Mouse (Mus musculus): ENCODE measurements around the gene Birc6. TPM values are rescaled to one million over a fixed set of nuclear protein-coding genes. Genes with fewer than 3 reads are reported as not detected.

Birc6 gene
- total RNA-seq (2021), result 10 to 100 TPM; 53.7 to 60.7 TPM
- long read RNA-seq, experiment 1, partial matches to known transcripts, result 0 of 1 reads
- long read RNA-seq, experiment 1, other reads (novel, unspliced or antisense), result 1 of 1 reads
- long read RNA-seq, experiment 2, partial matches to known transcripts, result 0 of 1 reads
- long read RNA-seq, experiment 2, other reads (novel, unspliced or antisense), result 1 of 1 reads

DNA sequence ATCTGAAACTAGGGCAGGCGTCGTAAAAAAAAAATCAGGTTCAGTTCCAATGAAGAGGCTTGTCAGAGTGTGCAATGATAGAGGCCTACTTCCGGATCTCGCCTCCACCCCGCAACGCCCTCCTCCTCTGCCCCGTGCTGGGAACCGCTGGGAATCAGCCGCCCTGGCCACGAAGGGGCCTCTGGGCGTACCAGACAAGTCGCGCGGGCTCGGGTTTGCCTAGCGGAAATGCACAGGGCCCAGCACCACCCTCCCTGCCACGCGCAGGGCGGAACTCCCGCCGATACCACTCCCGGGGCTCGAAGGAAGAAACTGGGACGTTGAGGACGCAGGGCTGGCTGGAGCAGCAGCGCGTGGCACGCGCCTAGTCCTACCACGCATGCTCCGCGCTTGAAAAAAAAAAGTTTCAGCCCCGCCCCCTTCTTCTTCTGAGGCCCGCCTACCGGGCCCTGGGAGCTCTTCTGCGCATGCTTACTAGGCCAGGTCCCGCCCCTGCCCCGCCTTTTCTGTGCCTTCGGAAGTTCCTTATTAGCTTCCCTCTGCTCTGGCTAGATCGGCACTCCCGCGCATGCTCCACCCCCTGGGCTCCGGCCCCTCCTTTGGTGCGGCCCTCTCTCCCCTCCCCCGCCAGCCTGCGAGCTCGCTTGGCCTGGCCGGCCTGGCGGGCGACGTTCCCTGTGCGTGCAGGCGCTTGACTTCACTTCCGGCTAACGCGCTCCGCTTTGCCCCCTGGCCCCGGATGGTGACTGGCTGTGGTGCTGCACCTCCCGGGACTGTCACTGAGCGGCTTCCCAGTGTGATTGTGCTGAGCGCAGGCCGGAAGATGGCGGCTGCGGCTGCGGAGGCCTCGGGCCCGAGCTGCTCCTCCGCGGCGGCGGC is at the start of gene Birc6:
Gene Birc6 (plus strand): TSS at position 567 of the 879 bp plus-strand sequence.
- intact Hi-C loops (cut with DNase I; ENCODE audit: low total_unique reads), result no loop called here
- DNase-seq, result peak; percentile 100

DNA sequence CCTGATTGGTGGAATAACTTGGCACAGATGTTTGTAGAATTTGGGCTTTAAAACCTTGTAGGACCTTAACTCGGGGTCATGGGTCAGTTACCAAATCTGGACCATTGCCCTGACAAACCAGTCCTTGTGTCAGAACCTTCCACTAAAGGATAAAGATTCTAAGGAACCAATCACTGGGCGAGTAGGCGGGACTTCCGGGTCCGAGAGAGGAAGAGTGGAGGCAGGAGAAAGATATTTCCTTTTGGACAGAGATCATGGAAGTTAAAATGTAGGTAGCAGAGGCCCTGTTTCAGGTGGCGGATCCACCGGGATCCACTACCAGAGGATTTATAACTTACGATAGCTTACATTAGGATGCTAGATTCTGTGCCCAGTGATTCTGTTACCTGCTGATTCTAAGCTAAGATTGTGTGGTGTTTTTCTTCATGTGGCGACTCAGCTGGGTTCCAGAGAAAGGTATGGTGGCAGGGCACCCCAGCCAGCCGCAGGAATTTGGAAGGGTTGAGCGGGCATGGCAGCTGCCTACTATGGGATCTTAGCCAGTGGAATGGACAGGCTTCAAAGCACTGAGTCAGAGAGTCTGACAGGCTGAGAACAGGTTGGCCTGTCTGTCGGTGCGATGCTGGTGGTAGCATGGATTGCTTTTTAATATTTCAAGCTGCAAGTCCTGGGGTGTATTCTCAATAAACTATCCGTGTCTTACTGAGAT is 47.6 kb upstream of the Birc6 start:
- intact Hi-C loops (cut with DNase I; ENCODE audit: low total_unique reads), result no loop called here
- DNase-seq, result no peak

DNA sequence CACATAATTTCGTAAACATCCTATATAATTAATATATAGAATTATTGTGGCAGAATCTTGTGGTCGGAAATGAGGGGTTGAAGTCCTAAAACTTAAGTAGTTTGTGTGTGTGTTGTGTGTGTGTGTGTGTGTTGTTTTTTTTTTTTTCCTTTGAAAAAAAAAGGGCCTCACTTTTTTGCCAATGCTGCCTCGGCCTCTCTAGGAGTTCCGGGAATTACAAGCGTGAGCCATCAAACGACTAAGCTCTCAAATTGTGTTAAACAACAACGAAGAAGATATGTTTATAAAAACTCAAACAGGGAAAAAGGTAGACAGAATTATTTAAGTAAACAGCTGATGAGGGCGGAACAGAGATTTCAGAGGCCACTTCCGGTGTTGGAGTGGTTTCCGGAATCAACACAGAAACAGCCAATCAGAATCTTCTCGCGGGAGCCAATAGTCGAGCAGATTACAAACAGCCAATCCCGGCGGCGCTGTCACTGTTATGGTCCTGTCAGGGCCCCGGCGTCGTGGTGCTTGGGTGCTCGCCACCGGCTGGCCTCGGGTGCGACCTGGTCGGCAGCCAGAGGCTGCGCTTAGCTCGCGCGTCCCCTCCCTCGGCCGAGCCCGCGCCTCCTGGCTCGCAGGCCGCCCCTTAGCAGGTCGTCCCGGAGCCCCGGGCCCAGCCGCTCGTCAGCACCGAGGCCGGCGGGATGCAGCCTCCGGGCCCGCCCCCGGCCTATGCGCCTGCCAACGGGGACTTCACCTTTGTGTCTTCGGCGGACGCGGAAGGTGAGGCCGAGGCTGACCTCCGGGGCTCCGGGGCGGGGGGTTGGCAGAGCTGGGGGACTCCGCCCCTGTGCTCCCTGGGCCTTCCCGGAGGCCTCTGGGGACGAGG is 38.8 kb upstream of the Birc6 start, which contains the start of gene Yipf4:
Gene Yipf4 (plus strand): TSS at position 470 of the 877 bp plus-strand sequence.
- peak; percentile 95 for DNase-seq
- intact Hi-C loops (cut with DNase I; ENCODE audit: low total_unique reads), result no loop called here

DNA sequence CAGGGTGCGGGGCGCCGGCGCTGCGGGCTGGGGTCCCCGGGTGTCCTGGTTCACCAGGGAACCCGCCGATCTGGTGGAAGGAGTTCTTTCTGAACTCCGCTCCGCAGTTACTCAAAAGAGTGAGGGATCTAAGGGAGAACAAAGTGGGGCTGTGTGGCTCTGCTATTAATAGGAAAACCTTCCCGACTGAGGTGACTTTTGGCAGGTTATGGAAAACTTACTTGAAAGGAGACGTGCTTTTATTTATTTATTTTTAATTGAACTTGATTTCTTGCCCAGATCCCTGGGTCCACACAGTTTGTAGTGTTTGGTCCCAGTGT is 38.2 kb upstream of the Birc6 start:
- intact Hi-C loops (cut with DNase I; ENCODE audit: low total_unique reads), result no loop called here
- DNase-seq, result no peak

DNA sequence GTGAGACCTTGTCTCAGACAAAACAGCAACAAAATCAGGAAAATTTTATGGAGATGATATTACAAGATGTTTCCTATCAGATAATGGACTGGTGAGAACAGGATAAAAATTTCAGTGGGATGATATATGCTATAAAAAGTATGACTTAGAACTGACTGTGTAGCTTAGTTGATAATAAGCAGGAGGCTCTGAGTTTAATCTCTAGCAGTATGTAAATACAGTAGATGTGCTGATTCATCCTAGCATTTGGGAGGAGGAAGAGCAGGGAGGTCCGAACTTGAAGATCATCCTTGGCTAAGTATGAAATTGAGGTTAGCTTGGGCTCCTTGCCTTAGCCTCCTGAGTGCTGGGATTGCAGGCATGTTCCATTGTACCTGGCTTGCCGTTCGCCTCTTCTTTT is 36.5 kb upstream of the Birc6 start:
- DNase-seq, result no peak
- intact Hi-C loops (cut with DNase I; ENCODE audit: low total_unique reads), result no loop called here

DNA sequence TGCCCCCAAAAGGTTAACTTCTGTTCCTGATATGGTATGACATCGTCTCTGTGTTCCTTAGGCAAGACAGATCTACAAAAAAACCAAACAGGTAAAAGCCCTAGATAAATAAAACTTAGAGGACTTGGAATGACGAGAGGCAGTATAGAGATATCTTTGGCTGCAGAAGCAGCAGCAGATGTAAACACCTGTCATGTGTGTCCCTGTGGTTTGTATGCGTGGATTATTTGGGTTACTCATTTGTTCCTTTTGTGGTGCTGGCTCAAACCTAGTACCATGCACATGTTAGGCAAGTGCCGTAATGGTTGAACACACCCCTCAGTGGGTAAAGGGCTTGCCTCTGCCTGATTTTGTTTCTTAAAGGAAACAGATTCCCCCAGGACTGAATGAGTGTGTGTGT is 27.9 kb upstream of the Birc6 start:
- no peak for DNase-seq
- intact Hi-C loops (cut with DNase I; ENCODE audit: low total_unique reads), result no loop called here

DNA sequence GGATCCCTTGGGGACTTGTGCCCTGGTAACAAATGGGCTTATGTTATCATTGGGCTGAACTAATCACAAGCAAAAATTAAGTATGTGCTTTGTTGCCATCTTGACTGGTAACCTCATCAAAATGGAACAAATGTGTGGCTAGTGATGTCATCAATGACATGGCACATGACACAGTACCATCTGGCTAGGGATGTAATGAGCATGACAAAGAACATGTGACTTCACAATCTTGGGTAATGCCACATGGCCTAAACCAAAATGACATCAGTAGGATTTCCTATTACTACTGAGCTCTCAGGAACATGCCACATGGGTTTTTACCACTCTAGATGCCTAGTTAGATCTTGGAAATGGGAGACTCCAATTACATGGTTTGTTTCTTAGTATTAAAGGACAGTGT is 27.0 kb upstream of the Birc6 start:
- DNase-seq, result no peak
- intact Hi-C loops (cut with DNase I; ENCODE audit: low total_unique reads), result no loop called here

DNA sequence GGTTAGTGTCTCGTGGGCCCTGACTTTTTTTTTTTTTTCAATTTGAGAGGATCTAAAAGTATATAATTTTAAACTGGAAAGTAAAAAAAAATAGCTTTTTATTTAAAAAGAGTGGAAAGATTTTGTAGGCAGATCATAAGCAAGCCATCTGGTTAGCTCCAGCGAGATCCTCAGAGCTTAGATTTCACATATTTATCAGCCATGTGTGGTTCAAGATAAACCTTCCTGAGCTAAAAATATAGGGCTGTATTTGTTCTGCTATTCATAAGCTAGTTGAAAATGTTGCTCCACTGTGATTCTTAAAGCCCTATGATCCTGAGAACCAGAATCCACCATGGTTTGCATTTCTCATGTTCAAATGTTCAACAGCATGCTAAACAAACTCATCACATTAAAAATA is 20.2 kb upstream of the Birc6 start:
- no peak for DNase-seq
- intact Hi-C loops (cut with DNase I; ENCODE audit: low total_unique reads), result no loop called here

DNA sequence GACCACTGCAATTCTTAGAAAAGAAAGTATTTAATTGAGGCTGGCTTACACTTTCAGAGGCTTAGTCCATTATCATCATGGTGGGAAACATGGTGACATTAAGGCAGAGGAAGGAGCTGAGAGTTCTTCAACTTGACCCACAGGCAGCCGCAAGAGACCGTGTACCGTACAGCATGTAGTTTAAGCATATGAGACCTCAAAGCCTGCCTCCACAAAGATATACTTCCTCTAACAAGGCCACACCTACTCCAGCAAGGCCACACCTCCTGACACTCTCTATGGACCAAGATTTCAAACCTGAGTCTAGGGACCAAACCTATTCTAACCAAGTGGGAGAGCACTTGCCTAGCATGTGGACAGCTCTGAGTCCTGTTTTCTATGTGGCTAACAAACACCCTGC is 19.5 kb upstream of the Birc6 start:
- intact Hi-C loops (cut with DNase I; ENCODE audit: low total_unique reads), result no loop called here

DNA sequence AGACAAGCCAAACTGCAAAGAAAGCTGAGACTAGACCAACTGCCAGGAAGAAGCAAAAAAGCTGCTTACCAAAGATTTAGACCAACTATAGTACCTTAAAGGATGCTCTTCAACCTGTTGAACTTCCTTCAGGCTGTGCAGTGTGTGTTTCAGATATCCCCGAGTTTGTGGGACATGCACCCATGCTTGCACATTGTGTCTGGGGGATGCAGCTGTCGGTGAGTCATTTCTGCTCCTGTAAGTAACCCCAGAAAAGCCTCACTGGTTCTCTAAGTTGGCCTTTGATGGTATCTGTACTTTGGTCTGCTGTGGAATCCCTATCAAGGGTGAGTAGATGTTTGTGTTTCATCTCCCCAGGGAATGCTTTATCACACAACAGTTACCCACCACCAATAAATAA is 15.8 kb upstream of the Birc6 start:
- intact Hi-C loops (cut with DNase I; ENCODE audit: low total_unique reads), result no loop called here
- DNase-seq, result no peak

More for the DNA sequence above, 19.5 kb upstream of the Birc6 start:
- no peak for DNase-seq

DNA sequence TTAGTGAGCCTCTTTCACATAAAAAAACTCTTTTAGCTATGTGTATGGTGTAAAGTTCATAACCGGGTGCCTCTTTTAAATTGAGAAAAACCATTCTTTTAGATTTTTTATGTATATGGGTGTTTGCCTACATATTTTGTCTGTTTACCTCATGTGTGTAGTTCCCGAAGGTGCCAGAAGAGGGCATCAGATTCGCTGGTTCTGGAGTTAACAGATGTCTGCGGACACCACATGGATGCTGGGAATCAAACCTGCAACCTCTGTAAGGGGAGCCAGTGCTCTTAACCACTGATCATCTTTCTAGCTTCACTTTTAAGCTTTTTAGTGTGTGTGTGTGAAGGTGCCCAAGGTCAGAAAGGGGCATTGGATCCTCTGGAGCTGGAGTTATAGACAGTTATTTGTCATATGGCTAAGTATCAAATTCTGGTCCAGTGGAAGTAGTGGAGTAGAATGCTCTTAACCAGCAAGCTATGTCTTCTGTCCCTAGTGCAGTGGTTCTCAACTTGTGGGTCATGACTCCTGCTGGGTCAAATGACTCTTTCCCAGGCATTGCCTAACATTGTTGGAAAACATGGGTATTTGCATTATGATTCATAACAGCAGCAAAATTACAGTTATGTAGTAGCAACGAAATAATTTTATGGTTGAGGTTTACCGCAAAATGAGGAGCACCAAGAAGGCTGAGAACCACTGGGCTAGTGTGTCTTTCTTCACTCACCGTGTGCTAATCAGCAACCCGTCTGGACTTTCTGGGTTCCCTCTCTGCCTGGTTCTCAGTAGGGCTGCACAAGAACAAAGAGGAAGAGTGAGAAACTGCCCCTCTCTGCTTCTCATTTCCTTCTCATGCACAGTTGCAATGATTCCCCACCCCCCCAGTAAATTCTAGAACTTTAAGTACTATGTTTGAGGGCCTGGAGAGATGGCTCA is 5.0 kb upstream of the Birc6 start:
- intact Hi-C loops (cut with DNase I; ENCODE audit: low total_unique reads), result no loop called here
- no peak for DNase-seq

DNA sequence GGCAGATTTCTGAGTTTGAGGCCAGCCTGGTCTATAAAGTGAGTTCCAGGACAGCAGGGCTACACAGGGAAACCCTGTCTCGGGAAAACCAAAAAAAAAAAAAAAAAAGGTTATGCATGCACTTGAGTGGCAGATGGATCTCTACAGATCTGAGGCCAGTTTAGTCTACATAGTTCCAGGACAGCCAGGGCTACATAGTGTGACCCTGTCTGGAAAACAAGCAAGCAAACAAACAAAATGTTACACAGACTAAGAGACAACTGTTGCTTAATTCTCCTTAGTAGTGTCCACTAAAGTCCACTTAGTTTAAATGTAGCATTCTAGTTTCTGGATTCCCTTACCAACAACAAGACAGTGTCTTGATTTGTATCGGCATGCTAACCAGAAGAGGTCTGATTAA is 2.0 kb upstream of the Birc6 start:
- intact Hi-C loops (cut with DNase I; ENCODE audit: low total_unique reads), result no loop called here
- no peak for DNase-seq

DNA sequence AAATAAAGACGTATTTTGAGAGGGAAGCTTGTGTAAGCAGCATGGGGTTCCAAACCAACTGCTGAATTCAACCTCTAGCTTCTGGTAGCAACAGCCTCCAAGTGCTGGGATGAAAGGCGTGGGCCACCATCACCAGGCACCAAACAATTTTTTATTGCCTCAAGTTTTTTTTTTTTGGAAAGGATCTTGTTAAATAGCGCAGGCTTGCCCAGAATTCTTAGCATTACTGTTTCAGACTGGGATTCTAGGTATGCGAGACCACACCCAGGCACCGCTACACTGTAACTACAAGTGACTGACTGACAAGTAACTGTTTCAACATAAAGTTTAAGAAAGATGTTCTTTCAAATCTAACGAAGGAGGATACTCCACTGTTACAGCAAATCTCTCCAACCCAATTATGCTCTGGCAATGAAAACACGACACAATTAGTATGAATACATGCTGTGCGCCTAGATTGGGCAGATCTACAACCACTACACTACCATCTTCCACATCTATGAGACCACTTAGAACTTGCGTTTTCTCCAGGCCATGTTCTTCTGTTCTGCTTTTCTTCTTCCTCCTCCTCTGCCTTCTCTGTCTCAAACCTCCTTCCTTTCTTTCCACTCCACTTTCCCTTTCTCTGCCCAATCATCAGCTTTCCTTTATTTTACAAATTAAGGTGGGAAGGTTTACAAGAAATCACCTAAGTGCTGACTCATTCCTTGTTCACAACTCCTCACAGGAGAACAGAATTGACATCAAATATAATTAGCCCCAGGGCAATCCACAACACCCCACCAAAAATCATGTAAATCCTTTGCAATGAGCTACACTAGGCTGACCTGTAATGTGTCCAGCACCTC is 1.1 kb upstream of the Birc6 start:
- intact Hi-C loops (cut with DNase I; ENCODE audit: low total_unique reads), result no loop called here
- no peak for DNase-seq

DNA sequence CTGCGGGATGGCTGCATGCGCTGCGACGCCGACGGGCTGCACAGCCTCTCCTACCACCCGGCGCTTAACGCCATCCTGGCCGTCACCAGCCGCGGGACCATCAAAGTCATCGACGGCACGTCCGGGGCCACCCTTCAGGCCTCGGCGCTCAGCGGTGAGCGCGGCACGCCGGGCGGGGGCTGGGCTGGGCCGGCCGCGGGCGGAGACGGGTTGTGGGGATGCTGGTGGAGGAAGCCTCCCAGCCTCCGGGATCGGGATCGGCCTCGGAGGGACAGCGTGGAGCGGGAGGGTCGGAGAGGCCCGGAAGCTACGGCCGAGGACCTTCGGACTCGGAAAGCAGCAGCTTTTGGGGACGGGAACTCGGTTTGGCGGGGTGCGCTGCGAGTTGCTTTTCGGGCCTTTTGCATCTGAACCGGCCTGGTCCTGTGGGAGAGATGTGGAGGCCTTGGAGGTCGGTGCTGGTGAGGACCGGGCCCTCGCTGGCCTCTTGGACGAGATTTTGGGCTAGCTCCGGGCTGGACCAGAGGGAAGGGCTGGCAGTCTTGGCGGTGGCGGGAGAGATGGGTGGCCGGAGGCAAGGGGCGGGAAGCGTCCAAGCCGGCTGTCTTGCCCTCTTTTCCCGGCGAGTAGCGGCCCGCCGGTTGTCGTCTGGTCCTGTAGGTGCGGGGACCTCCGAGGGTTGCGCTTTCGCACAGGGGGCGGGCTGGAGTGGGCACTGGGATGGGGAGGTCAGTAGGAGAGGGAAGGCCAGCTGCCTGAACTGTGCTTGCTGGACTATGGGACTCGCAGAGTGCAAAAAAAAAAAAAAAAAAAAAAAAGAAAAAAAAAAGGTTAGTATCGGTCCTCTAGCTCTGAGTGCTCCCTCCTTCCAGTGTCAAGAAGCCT is 795 bp downstream of the Birc6 start:
- intact Hi-C loops (cut with DNase I; ENCODE audit: low total_unique reads), result no loop called here
- DNase-seq, result peak; percentile 67

DNA sequence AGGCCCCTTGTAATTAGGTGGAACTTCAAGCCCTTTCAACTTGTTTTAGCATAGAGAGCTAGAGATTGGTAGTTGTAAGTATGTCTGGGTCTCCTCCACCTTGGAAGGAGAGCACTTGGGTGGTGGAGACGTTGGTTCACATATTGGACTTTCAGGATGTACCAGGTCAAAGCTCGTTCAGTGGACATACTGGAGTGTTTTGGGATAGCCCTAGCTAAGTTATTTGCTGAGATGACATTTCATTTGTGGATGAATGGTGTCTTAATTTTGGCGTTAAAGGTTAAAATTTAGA is 1.4 kb downstream of the Birc6 start:
- intact Hi-C loops (cut with DNase I; ENCODE audit: low total_unique reads), result no loop called here
- no peak for DNase-seq

DNA sequence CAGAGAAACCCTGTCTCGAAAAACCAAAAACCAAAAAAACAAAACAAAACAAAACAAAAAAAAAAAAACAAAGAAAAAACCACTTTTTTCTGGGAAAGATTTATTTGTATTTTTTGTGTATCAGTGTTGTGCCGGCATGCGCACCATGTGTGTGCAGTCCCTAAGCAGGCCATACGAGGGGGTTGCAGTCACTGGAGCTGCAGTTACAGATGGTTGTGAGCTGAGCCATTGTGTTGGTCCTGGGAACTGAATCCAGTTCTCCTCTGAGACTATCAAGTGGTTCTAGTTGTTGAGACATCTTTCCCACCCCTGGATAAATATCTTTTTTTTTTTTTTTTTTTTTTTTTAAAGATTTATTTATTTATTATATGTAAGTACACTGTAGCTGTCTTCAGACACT is 6.9 kb downstream of the Birc6 start:
- DNase-seq, result no peak
- intact Hi-C loops (cut with DNase I; ENCODE audit: low total_unique reads), result no loop called here

DNA sequence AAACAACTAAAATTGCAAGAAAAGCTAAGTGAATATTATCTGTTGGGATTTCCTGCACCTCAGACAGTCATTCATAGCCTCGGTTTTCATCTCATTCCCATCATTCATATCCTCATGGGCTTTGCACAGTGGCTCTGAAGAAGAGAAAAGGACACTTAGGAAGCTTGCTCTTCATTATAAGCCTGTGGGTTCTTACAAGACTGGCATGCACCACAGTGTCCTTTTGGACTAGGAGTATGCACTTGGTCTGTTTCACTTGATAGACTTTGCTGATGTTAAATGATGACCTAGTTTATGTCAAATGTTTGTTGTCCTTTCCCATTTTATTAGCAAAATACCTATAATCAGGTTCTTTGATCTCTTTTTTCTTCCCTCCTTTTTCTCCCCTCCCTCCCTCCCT is 9.4 kb downstream of the Birc6 start:
- intact Hi-C loops (cut with DNase I; ENCODE audit: low total_unique reads), result no loop called here
- no peak for DNase-seq
